Mouse (Mus musculus) kidney, adult 11 months (tissue): ENCODE data around the gene Pde8b.
A peak's percentile ranks its signal among the peaks of the same experiment; 100 is the strongest.

Source experiments
- DNase-seq: peaks from one replicate; pipeline ENCODE4 v3.0.0; 2022

Gene Pde8b

GRCm38 (mm10) chr13:95077688-95078087, 172.4 kb downstream of the Pde8b start:
- no peak for DNase-seq

GRCm38 (mm10) chr13:95076142-95076541, 174.0 kb downstream of the Pde8b start:
- no peak for DNase-seq

GRCm38 (mm10) chr13:95073445-95074172, 176.5 kb downstream of the Pde8b start:
- DNase-seq, result no peak

- no peak for DNase-seq
Observed at GRCm38 (mm10) chr13:95070268-95070667, 179.9 kb downstream of the Pde8b start.

- DNase-seq, result no peak
Observed at GRCm38 (mm10) chr13:95067854-95068253, 182.3 kb downstream of the Pde8b start.

GRCm38 (mm10) chr13:95063390-95064017, 186.6 kb downstream of the Pde8b start:
- DNase-seq, result no peak

- DNase-seq, result peak; percentile 40
Observed at GRCm38 (mm10) chr13:95058885-95059284, 191.3 kb downstream of the Pde8b start.

- DNase-seq, result no peak
Observed at GRCm38 (mm10) chr13:95056501-95057280, 193.4 kb downstream of the Pde8b start.

GRCm38 (mm10) chr13:95055742-95056388, 194.3 kb downstream of the Pde8b start:
- DNase-seq, result no peak

- DNase-seq, result no peak
Observed at GRCm38 (mm10) chr13:95052421-95052820, 197.7 kb downstream of the Pde8b start.

- DNase-seq, result no peak
Observed at GRCm38 (mm10) chr13:95050398-95050797, 199.7 kb downstream of the Pde8b start.

- no peak for DNase-seq
Observed at GRCm38 (mm10) chr13:95044108-95044507, 206.0 kb downstream of the Pde8b start.

GRCm38 (mm10) chr13:95040140-95040738, 209.9 kb downstream of the Pde8b start:
- no peak for DNase-seq

GRCm38 (mm10) chr13:95038200-95038599, 211.9 kb downstream of the Pde8b start:
- no peak for DNase-seq

- DNase-seq, result no peak
Observed at GRCm38 (mm10) chr13:95034715-95035114, 215.4 kb downstream of the Pde8b start.

GRCm38 (mm10) chr13:95034094-95034493, 216.0 kb downstream of the Pde8b start:
- no peak for DNase-seq

GRCm38 (mm10) chr13:95032973-95033372, 217.2 kb downstream of the Pde8b start:
- DNase-seq, result no peak

GRCm38 (mm10) chr13:95032127-95032831, 217.9 kb downstream of the Pde8b start:
- no peak for DNase-seq

GRCm38 (mm10) chr13:95030828-95031227, 219.3 kb downstream of the Pde8b start:
- DNase-seq, result no peak

GRCm38 (mm10) chr13:95020216-95020615, 229.9 kb downstream of the Pde8b start:
- no peak for DNase-seq

GRCm38 (mm10) chr13:95019345-95019744, 230.8 kb downstream of the Pde8b start:
- DNase-seq, result no peak

- peak; percentile 48 for DNase-seq
Observed at GRCm38 (mm10) chr13:95017916-95018315, 232.2 kb downstream of the Pde8b start.
